Mouse (Mus musculus): ENCODE measurements around the gene Ptpn12.

Ptpn12 gene
- long read RNA-seq, experiment 1, partial matches to known transcripts, result 3 of 6 reads
- long read RNA-seq, experiment 1, other reads (novel, unspliced or antisense), result 2 of 6 reads
- long read RNA-seq, experiment 2, partial matches to known transcripts, result 5 of 7 reads
- long read RNA-seq, experiment 2, other reads (novel, unspliced or antisense), result 2 of 7 reads

DNA sequence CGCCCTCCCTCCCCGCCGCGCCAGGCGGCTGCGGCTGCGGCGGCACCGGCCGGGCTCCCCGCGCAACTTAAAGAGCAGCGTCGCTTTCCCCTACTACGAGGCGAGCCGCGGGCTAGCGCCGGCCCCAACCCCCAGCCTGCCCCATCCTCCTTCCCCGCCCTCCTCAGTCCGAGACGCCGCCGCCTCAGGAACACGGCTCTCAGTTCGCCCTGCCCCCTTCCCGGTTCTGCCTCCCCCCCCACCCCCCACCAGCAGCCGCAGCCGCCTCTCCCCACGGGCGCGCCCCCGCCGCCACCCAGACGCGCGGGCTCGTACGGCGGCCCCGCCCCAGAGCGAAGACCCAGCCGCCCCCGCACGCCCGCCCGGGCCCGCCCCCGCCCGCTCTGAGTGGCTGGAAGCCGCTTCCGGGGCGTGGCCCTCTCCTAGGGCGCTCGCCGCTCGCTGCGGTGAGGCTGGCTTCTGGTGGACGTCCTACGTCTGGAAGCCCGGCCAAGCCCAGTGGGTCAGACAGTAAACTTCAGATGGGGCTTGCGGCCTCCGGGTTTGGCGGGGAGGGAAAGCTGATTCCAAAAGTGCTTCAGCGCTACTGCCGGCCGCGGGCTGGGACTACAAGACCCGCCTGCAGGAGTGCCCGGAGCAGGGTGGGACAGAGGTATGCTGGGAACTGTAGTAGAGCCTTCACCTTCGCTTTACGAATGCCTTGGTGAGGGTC is at the start of gene Ptpn12:
TSS of gene Ptpn12 (minus strand) at position 92 of the 712 bp plus-strand sequence.
- intact Hi-C loops (cut with DNase I), result loop anchor here (2.0 to 10.0 kb wide), 2 partner anchors 79 to 171 kb away; partner anchors contain the start of genes Phtf2 and Tmem60

DNA sequence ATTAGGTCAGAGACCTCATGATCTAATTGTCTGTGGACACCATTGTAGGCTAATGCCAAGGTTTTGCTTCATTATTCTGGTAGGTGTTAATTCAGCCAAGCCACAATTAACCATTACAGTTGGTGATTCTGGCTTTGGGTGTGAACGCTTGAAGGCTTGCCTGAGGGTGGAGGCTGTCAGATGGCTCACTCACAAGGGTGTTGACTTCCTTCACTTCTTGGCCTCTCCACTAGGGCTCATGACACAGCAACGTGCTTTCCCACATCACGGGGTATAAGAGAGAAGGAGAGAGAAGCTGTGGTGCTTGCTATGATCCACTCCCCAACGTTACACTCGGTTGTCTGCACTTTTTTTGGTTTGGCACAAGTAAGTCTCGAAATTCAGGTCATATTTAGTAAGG is 35.5 kb upstream of the Ptpn12 start:
- intact Hi-C loops (cut with DNase I), result no loop called here

DNA sequence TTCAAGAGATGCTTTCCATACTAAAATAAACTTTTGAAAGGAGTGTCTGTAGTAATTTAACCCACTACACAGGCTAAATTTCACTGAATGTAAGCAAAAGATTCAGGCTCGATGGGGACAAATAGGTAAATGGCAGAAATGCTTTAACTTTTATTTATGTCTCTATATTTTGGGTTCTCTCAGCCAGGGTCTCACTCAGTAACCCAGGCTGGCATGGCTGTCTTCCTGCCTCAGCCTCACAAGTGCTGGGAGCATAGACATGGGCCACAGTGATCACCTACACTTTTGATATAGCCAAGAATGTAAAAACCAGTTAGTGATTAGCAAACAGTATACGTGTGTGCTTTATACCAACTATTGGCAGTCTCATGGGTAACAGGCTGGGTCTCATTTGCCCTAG is 1.5 kb upstream of the Ptpn12 start:
- intact Hi-C loops (cut with DNase I), result loop anchor here (2.0 to 10.0 kb wide), 2 partner anchors 78 to 172 kb away; partner anchors contain the start of genes Phtf2 and Tmem60

DNA sequence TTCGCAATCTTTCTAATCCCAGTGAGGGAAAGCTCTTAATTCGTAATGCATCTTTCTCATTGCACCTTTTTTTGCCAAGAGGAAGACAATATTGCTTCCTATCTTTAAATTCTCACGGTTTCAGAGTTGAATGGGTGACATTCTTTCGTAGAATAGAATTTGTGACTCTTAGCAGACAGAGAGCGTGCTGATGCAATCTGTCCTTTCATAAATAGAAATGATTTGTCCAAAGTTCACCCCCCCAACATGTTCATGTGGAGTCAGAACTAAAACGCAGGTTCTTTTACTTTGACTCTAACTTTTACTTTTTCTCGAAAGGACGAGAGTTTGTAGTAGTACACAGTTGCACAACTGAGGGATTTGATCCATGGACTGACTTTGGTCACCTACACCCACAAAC is 884 bp upstream of the Ptpn12 start:
- intact Hi-C loops (cut with DNase I), result loop anchor here (2.0 to 10.0 kb wide), 2 partner anchors 78 to 172 kb away; partner anchors contain the start of genes Phtf2 and Tmem60

DNA sequence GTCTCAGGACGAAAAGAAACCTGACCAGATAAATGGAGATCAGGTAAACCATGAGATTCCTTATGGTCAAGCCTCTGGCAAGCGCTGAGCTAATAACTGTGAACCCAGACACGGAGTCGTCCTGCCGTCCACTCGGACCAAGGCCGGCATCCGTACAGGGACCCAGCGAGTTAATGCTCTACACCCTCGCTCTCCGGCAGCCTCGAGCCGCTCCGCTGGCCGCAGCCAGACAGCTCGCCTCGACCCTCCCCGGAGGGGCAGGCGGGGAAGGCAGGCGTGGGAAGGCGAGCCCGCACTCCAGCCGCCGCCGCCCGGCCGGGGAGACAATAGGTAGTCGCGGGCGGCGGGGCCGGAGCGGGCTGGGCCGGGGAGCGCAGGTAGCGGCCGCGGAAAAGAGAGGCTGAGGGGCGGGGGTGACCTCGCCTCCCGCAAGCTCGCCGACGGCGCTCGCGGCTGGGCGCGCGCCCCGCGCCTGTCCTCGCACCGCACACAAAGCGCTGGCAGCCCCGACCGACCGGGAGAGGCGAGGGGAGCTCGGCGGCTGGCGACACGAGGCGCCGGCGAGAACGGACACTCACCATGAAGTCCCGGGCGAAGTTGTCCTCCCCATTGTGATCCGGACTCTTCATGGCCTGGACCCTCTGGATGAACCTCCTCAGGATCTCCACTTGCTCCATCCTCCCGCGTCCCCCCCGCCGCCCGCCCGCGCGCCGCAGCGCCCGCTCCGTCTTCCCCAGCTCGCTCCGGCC is 466 bp downstream of the Ptpn12 start:
- intact Hi-C loops (cut with DNase I), result loop anchor here (10.0 kb wide), 1 partner anchor 170 kb away; the partner anchor contains the start of genes Phtf2 and Tmem60

DNA sequence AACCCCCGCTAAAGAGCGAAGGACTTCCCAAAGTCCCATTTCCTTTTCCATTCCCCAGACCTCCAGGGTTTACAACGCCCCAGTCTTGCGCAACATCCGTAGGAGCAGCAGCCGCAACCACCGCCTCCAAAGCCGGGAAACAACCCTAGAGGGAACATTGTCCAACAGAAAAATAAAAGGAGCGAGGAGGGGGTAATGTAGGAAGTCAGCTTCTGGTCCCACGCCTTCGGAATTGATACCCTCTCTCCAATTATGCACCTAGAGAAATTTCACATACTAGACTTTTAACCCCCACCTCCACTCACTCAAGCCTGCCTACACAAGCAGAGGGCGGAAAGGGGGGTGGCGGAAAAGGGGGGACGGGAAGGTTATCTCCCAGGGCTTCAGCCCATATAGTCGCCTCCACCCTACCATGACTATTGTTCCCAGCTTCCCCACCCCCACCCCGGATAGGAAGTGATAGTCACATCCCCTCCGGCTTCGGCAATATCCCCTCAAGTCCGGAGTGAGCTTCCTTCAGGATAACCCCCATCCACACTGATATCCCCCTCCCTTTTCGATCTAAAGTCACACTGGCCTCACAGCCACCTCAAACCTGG is 1.1 kb downstream of the Ptpn12 start:
- intact Hi-C loops (cut with DNase I), result loop anchor here (10.0 kb wide), 1 partner anchor 170 kb away; the partner anchor contains the start of genes Phtf2 and Tmem60

DNA sequence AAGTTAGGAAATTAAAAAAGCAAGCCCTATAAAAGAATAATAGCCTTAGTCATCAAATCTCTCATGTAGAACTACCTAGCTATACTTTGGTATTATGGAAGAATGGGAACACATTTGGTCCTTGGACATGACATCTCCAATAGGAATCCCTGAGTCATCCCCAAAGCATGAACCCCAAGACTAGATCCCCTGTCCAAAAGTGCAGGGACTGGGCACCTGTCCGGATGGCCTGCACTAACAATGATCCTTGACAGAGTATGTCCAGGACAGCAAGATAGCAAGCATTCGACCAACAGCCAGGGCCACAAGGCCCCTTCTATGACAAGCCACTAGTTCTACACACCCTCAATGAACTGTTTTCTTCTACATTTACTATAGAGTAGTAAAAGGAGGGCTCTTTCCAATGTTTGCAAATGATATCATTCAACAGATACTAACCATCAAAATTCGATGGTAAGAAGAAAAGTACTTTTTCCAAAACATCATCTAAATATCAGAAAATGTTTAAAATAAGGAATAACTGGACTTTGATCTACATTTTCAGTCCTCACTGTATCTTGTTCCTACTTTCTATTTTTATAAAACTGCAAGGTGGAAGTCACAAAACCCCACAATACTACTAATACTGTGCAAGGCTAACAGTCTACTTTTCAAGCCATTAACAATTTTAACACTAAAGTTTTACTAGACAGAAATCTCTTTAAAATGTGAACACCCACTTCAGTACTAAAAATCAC is 2.0 kb downstream of the Ptpn12 start:
- intact Hi-C loops (cut with DNase I), result loop anchor here (10.0 kb wide), 1 partner anchor 169 kb away; the partner anchor contains the start of genes Phtf2 and Tmem60

DNA sequence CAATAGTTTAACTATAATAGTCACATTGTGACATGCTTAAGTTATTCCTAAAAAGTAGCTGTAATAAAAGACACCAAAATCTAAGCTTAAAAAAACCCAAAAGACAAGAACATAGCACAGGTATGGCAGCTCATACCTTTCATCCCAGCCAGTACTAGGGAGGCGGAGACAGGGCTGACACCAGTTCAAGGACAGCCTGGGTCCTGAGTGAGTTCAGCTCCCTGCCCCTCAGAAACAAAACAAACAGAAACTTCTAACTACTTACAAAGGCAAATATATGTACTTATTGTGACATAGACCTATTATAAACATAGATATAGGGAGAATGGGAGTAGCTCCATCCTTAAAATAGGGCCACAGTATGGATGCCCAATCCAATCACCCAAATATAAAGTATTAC is 3.2 kb downstream of the Ptpn12 start:
- intact Hi-C loops (cut with DNase I), result loop anchor here (10.0 kb wide), 1 partner anchor 168 kb away; the partner anchor contains the start of genes Phtf2 and Tmem60

DNA sequence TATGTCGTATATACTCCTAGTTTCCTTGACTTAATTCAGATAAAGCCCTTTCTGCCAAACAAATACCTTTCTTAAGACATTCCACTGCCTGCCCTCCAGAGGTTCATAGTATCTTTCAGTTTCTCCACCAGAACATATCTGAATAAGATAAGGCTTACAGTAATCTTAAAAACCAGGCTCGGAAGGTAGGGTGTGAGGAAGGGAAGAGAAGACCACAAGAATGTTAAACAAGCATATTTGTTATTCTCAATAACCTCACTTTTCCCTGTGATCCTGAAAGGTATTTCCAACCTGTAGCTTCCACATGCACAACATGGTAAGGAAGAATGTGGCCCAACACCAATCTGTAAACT is 5.0 kb downstream of the Ptpn12 start:
- intact Hi-C loops (cut with DNase I), result loop anchor here (10.0 kb wide), 1 partner anchor 166 kb away; the partner anchor contains the start of genes Phtf2 and Tmem60

DNA sequence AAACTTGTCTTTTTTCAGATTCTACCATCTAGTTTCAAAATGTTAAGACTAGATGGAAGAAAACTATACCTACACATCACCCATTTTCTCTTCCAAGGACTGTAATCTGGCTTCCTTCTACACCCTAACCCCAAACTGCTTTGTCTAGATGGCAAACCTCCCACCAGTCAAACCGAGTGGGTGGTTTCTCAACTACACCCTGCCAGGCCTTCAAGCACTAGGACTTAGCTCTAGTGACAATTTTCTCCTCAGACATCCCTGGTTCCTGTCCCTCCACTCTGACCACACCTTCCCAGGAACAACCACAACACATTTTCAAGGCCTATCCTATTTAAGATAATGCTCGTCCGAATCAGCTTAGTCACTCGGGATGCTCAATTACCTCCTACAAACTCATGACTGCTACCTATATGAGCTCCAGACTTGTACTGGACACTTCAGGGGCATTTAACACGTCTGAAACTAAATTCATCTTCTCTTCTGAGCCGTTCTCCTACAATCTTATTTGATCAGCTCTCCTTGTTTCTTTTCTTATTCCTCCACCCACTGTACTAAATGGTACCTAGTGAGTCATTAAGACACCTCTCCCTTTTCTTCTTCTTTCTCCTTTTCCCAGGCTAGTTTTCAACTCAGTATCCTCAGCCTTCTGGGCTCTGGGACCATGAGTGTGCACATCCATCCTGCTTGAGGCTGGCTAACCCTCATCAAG is 5.5 kb downstream of the Ptpn12 start:
- intact Hi-C loops (cut with DNase I), result loop anchor here (10.0 kb wide), 1 partner anchor 165 kb away; the partner anchor contains the start of genes Phtf2 and Tmem60

DNA sequence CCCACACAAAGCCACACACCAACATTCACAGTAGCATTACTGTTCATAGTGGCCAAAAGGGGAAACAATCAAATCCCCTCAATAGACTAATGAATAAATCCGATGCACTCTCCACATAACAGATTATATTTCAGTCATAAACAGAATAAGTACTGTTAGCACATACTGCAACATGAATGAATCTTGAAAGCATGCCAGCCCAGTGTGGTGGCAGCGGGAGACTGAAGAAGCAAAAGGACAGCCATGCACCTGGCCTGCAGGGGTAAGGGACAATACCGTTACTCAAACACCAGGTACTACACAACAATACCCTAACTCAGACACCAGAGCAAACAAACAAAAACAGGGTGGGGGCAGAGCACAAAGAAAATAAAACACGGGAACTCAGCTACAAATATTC is 6.7 kb downstream of the Ptpn12 start:
- intact Hi-C loops (cut with DNase I), result no loop called here

DNA sequence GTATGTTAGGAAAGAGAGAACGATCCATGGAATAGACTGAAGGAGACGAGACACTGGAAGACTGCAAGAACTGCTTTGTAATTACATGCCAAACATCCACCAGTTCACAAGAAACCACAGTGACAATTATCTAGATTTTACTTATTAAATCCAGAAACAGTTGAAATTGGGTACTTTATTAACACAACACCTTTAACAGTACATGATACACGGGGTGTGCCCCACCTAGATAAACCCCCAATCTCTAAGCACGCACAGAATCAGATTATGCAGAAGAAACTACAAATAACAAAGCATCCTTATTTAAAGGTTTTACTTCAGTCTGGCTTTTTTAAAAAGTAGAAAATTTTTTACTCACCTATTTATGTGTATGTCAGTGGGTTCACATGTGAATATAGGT is 8.6 kb downstream of the Ptpn12 start:
- intact Hi-C loops (cut with DNase I), result no loop called here

DNA sequence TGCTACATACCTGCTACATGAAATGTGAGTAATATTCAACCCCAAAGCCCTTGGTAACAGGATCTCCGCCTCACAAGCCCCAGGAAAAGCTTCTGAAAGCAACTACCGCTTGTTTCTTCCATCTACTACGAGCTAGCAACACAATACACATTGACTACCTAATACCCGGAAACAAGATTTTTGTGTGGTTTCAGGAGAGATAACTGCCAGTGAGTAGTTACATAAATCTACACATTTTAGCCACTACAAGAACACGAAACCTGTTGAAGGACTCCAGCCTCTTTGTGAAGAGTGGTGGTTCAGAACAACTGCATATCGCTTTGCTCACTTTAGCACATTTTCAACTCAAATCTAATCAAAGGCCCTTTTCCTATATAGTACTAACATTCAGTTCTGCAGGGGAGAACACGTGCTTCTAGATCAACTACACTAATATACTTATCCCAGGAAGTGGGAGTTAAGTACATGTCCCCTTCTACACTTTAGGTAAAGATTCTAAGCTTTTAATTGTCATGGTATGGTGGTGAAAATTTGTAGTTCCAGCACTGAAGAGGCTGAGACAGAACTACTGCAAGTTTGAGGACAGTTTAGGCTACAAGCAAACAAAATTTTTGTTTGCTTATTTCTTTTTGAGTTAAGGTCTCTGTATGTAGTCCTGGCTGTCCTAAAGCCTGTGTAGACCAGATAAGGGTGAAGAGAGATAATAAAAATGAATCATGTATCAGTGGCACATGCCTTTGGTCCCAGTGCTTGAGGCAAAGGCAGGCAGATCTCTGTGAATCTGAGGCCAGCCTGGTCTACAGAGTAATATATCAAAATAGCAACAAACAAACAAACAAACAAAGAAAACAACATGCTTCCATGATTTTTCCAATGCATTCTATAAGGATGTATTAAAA is 9.3 kb downstream of the Ptpn12 start:
- intact Hi-C loops (cut with DNase I), result no loop called here

DNA sequence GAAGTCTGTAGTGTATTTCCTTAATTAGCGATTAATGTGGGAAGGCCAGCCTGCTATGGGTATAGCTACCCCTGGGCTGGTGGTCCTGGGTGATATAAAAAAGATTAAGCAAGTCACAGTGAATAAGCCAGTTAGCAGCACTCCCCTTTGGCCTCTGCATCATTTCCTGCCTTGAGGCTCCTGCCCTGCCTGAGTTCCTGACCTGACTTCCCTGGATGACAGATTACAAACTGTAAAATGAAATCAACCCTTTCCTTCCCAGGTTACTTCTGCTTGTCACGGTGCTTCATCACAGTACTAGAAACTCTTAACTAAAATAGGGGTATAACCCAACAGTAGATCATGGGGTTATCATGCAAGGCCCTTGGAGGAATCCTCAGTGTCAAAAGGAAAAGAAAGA is 10.2 kb downstream of the Ptpn12 start:
- intact Hi-C loops (cut with DNase I), result no loop called here

DNA sequence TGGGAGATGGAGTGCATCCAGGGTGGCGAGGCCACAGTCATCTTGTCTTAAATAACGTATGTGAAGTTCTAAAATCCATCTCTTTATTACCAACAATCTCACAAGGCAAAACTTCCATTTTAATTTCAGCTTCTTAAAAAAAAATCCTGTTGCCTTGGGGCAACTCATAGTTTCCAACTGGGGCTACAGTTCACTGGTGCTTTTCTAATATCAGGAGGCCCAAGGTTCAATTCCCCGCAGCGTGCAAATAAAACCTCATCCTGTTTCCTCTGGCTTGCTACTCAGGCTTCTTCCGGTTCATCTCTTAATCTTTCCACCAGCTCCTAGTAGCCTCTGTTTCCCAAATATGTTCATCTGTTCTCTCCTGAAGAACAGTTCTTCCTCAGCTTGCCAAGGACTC is 17.6 kb downstream of the Ptpn12 start:
- intact Hi-C loops (cut with DNase I), result no loop called here

DNA sequence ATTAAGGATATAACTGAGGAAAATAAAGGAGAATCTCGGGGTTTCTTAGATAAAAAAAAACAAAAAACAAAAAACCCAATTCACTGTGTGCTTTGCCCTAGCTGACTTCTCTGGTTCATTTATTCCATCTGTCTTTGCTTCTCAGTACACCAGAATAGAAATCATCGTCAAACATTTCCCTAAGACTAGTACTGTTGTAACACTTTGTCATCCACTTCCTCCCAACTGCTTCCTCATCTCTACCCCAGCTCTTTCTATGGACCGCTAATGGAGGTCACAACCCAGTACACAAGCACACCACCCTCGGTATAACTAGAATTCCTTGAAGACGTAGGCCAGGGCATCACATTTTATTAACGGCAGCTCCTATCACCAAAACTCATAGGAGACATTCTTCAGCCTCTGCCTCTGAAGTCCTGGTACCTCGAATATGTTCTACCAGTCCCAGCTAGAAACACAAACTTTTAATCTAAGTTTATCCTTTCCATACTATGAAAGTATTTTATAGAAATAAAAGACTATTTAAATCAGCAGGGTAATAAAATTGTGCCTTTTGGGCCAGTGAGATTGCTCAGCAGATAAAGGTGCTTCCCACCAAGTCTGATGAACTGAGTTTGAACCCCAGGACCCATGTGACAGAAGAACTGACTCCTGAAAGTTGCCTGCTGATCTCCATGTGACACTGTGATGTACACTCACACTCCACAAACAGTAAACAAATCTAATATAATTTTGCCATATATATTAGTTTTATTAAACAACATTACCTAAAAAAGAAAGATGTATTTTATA is 19.8 kb downstream of the Ptpn12 start:
- intact Hi-C loops (cut with DNase I), result no loop called here

DNA sequence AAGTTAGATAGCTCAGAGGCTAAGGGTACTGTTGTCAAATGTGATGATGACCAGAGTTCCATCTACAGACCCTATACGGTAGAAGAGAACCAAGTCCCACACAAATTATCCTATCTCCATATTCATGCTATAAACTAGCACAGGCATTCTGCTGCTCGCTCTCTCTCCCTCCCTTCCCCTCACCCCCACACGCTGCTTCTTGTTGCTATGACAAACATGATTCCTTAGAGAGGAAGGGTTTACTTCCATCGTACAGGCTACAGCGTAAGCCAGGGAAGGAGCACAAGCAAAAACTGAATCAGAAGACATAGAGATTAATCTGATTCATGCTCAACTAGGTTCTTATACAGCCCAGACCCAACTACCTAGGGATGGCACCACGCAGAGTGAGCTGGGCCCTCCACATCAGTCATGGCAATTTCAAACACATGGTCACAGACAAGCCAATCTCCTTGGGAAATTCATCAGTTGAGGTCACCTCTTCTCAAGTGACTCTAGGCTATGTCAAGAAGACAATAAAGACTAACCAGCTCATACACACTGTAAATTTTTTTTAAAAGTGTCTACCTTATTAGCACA is 21.2 kb downstream of the Ptpn12 start:
- intact Hi-C loops (cut with DNase I), result no loop called here

All from adrenal gland (tissue).